Mouse (Mus musculus): ENCODE results near the gene Egfl7.

GRCm38 (mm10) chr2:26576462-26576861 is 3.4 kb upstream of the Egfl7 start:
- TF ChIP-seq POLR2A (IDR thresholded peaks at IDR 0.05; ENCODE audit: low read depth, low read length) (no peak), CTCF (IDR thresholded peaks at IDR 0.05; ENCODE audit: borderline replicate concordance, insufficient read depth, low read length) (no peak)
